In the genomic region with DNA sequence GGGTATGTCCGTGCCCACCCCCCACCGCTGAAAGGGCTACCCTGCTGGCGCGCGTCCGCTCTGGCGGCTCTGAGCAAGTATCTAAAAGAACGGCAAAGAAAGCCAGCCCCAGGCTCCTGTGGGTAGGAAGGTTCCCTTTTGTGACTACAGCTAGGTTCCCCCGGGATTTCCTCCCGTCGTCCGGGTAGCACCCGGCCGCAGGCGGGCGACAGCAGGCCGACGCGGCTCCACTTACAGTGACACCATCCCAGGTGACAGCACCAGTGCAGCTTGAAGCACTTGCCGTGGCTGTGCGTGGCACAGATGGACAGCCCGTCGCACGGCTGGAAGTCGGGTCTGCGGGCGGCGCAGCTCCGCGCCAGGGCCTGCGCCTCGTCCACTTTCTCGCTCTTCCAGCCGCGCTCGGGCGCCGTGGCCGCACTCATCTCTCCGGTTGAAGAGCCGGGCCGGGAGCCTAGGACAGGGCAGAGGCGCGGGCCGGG, we compare ENCODE assay signal across 8 mouse cellular contexts. TPM values are rescaled to one million over a fixed set of nuclear protein-coding genes. Genes with fewer than 3 reads are reported as not detected.
A peak's percentile ranks its signal among the peaks of the same experiment; 100 is the strongest.
DNase-seq lines count a peak whose midpoint lies in the region; ATAC-seq and TF ChIP-seq lines count a peak whose summit lies in the region.

No protein-coding gene starts in this region.

- H3K36me3 ChIP-seq in embryonic facial prominence, embryonic 11.5 days (replicated peaks; ENCODE audit: control insufficient read depth, insufficient read depth, low read depth, low read length): no peaks in the 10 kb centered on the region
- H3K36me3 ChIP-seq in heart, embryonic 16.5 days (ENCODE audit: control insufficient read depth, insufficient read depth): no peaks in the 10 kb centered on the region
- no peaks in the 10 kb centered on the region for H3K36me3 ChIP-seq in lung, embryonic 14.5 days (ENCODE audit: insufficient read depth)

- DNase-seq in 3134 (ENCODE audit: extremely low read depth, insufficient read length, low spot score) (peak; percentile 80), R1 (ENCODE audit: low read depth, low spot score) (peak; percentile 75)
- DNase-seq in embryonic facial prominence, embryonic 11.5 days (ENCODE audit: low spot score): peak; percentile 62
- peak; percentile 53 to 68 for DNase-seq in kidney, postnatal 36 days
- peak; percentile 73 for DNase-seq in lung, embryonic 14.5 days
- peak; percentile 52 for DNase-seq in ovary, postnatal 10 days (ENCODE audit: low spot score)
- peak; percentile 69 for DNase-seq in thymus, postnatal 4 days

- under 1% methylated on average over 45 of the region's 45 CpGs for WGBS in embryonic facial prominence, embryonic 11.5 days
- under 1% methylated on average over 45 of the region's 45 CpGs for WGBS in heart, embryonic 16.5 days
- WGBS in lung, embryonic 14.5 days: under 1% methylated on average over 45 of the region's 45 CpGs

- peak overlapping the region; percentile 83 for H3K4me3 ChIP-seq in embryonic facial prominence, embryonic 11.5 days (ENCODE audit: low read depth, low read length)
- H3K4me3 ChIP-seq in heart, embryonic 16.5 days (ENCODE audit: low read length): peak overlapping the region; percentile 84
- peak overlapping the region; percentile 78 for H3K4me3 ChIP-seq in lung, embryonic 14.5 days (ENCODE audit: low read depth, low read length)

- peak overlapping the region; percentile 85 for H3K9ac ChIP-seq in embryonic facial prominence, embryonic 11.5 days (replicated peaks; ENCODE audit: low read length)
- H3K9ac ChIP-seq in heart, embryonic 16.5 days (ENCODE audit: low read length): peak overlapping the region; percentile 94
- H3K9ac ChIP-seq in lung, embryonic 14.5 days: peak overlapping the region; percentile 67

- peak overlapping the region; percentile 70 for H3K27ac ChIP-seq in embryonic facial prominence, embryonic 11.5 days (replicated peaks; ENCODE audit: low read depth, low read length)
- H3K27ac ChIP-seq in heart, embryonic 16.5 days (ENCODE audit: low read length): peak overlapping the region; percentile 92
- peak overlapping the region; percentile 84 for H3K27ac ChIP-seq in lung, embryonic 14.5 days (ENCODE audit: low read depth)

- H3K4me2 ChIP-seq in embryonic facial prominence, embryonic 11.5 days (ENCODE audit: low read depth, low read length): peak overlapping the region; percentile 98
- peak overlapping the region; percentile 96 for H3K4me2 ChIP-seq in heart, embryonic 16.5 days (ENCODE audit: low read depth, low read length)
- H3K4me2 ChIP-seq in lung, embryonic 14.5 days: peak overlapping the region; percentile 96

- no peaks in the 10 kb centered on the region for H3K27me3 ChIP-seq in embryonic facial prominence, embryonic 11.5 days (ENCODE audit: control insufficient read depth, insufficient read depth, low read length)
- H3K27me3 ChIP-seq in heart, embryonic 16.5 days (ENCODE audit: control insufficient read depth, insufficient read depth, low read length): no peaks in the 10 kb centered on the region
- H3K27me3 ChIP-seq in lung, embryonic 14.5 days (ENCODE audit: insufficient read depth, low read length): no peaks in the 10 kb centered on the region

- no peaks in the 10 kb centered on the region for H3K9me3 ChIP-seq in embryonic facial prominence, embryonic 11.5 days (replicated peaks; ENCODE audit: control insufficient read depth, low read length)
- H3K9me3 ChIP-seq in heart, embryonic 16.5 days (replicated peaks; ENCODE audit: control insufficient read depth, low read length): no peaks in the 10 kb centered on the region
- H3K9me3 ChIP-seq in lung, embryonic 14.5 days (ENCODE audit: low read depth, low read length): no peaks in the 10 kb centered on the region

- no peaks in the 10 kb centered on the region for H3K4me1 ChIP-seq in embryonic facial prominence, embryonic 11.5 days (ENCODE audit: control insufficient read depth, insufficient read depth, low read length)
- peaks cover 33% of the 10 kb centered on the region for H3K4me1 ChIP-seq in heart, embryonic 16.5 days (ENCODE audit: control insufficient read depth, insufficient read depth, low read length)
- H3K4me1 ChIP-seq in lung, embryonic 14.5 days (ENCODE audit: insufficient read depth): peaks cover 4% of the 10 kb centered on the region; the same call in 1 of the 2 replicates

- TF ChIP-seq CTCF in lung, embryonic 14.5 days (IDR thresholded peaks at IDR 0.05; ENCODE audit: low read depth): no peak

- peak; percentile 74 for ATAC-seq in embryonic facial prominence, embryonic 11.5 days (replicated peaks; ENCODE audit: insufficient number of reproducible peaks, low FRiP score, low TSS enrichment, low read depth)
- peak; percentile 62 for ATAC-seq in heart, embryonic 16.5 days (replicated peaks; ENCODE audit: extremely low read depth, insufficient read depth, low FRiP score)
- peak; percentile 74 for ATAC-seq in lung, embryonic 14.5 days (ENCODE audit: insufficient read depth)

RNA-seq across cellular contexts. Expression of a gene that starts 0.4 kb away (rescaled TPM):
- polyA plus RNA-seq in embryonic facial prominence, embryonic 11.5 days (2014; fragmentation: Nextera tagmentation; extraction: Ambion mirVana): 15.8 and 17.4 TPM in 2 replicates
- polyA plus RNA-seq in heart, embryonic 16.5 days (2015; fragmentation: Nextera tagmentation; extraction: Ambion mirVana): 24.5 TPM in 2 replicates
- 19.7 and 22.2 TPM in 2 replicates for polyA plus RNA-seq in lung, embryonic 14.5 days (2014; fragmentation: Nextera tagmentation; extraction: Ambion mirVana)

Comparison
In these comparisons a context has a peak if more than half of its experiments do, and no peak if none do; other contexts are left out.
1. Peak in every context shown above with its lines: DNase-seq, ATAC-seq, H3K4me3 ChIP-seq and H3K27ac ChIP-seq.